Mouse (Mus musculus): Measurements from ENCODE around the gene Fam49a. TPM values are rescaled to one million over a fixed set of nuclear protein-coding genes. Genes with fewer than 3 reads are reported as not detected.

Gene Fam49a
- polyA plus RNA-seq, 1 experiment from 2014 or later, result 27.9 TPM

DNA sequence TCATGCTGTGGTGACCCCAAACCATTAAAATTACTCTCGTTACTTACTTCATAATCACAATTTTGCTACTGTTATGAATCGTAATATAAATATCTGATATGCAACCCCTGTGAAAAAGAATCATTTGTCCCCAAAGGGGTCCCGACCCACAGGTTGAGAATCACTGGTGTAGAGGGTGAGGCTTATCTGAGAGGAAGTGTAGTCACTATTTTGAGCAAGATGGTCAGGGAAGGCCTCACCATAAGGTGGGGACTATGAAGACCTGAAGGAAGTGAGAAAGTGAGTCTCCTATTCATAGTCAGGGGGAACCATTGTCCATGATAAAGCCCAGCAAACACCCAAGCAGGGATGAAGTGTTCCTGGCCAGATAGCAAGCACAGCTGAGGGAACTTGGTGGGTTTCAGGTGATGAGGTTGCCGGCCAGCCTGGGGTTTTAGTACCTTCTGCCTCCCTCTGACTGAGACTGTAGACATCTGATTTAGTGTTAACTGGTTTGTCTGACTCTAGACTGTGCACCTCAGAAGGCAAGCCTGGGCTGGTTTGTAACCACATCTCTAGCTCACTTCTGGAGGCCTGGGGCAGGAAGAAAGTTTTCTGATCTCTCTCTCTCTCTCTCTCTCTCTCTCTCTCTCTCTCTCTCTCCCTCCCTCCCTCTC, 13.3 kb downstream of the Fam49a start:
- no peak overlapping the region for H3K27ac ChIP-seq
- H3K4me1 ChIP-seq (replicated peaks), result 0 out of 2 replicates have a peak, but pooled peaks cover 7% of the 10 kb centered on the region
- H3K4me3 ChIP-seq (replicated peaks), result no peak overlapping the region
- H3K27me3 ChIP-seq, result no peaks in the 10 kb centered on the region
- ATAC-seq, result no peak
- no peak overlapping the region for H3K4me2 ChIP-seq (replicated peaks)
- no peaks in the 10 kb centered on the region for H3K36me3 ChIP-seq
- 93% methylated on average over 4 of the region's 4 CpGs for whole genome bisulfite sequencing
- no peak overlapping the region for H3K9ac ChIP-seq (replicated peaks)
- no peaks in the 10 kb centered on the region for H3K9me3 ChIP-seq

DNA sequence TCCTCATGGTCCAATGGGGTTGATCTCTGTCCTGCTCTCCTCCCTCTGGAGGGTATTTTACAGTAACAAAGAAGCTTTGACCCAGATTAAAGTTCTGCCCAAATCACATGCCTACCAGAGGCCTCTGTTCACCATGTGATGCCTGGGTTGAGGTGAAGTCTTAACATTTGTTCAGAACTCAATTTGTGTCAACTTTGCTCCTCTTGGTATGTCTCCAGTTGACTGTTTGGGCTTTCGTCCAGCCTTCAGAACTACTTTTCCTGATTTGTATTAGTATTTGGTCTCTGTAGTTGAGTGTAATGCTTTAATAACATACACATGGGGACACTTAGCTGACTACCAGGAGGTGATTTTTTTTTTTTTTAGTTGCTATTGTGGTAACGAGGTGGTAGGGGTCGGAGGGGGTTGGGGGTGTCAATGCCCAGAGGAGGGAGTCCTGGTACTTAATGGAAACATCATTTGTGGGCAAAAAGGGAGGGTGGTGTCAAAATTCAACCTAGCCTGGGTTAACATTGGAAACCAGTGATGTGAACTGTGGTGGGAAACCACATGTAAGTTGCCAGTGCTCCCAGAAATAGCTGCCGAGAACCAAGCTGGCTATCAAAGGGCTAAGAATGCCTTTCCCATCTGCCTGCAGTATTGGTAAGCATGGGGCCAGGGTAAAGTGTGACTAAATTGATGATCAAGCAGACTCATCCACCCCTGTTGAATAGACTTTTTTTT, 16.0 kb downstream of the Fam49a start:
- Histone ChIP-seq H3K9me3 (no peaks in the 10 kb centered on the region), H3K9ac (replicated peaks) (no peak overlapping the region), H3K4me2 (replicated peaks) (no peak overlapping the region), H3K27ac (no peak overlapping the region), H3K27me3 (no peaks in the 10 kb centered on the region), H3K4me3 (replicated peaks) (no peak overlapping the region), H3K4me1 (replicated peaks) (0 out of 2 replicates have a peak, but pooled peaks cover 7% of the 10 kb centered on the region), H3K36me3 (no peaks in the 10 kb centered on the region)
- ATAC-seq, result no peak
- WGBS, result 83% methylated on average over 4 of the region's 4 CpGs

DNA sequence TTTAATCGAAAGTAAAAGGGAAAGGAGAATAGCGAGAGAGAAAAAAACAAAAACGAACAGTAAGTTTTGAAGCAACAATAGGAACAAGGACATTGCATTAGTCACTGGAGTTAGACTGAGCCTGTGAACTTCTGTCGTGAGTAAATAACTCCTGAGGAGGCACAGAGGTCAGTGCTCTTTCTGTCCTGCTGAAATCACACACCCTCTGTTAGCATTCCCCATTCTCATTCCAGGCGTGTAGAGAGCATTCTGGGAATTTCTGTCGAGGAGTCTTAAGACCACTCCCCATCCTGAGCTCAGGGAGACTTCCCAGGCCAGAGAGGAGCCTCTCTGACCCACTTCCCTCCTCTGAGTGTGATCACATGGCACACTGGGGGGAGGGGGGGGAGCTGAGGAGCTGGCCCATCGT, 16.5 kb downstream of the Fam49a start:
- no peak for ATAC-seq
- WGBS, result 66% methylated on average over 7 of the region's 7 CpGs
- H3K9me3 ChIP-seq, result no peaks in the 10 kb centered on the region
- no peak overlapping the region for H3K4me2 ChIP-seq (replicated peaks)
- no peak overlapping the region for H3K4me3 ChIP-seq (replicated peaks)
- H3K36me3 ChIP-seq, result no peaks in the 10 kb centered on the region
- H3K27ac ChIP-seq, result no peak overlapping the region
- H3K9ac ChIP-seq (replicated peaks), result no peak overlapping the region
- no peaks in the 10 kb centered on the region for H3K27me3 ChIP-seq
- H3K4me1 ChIP-seq (replicated peaks), result 0 out of 2 replicates have a peak, but pooled peaks cover 7% of the 10 kb centered on the region

DNA sequence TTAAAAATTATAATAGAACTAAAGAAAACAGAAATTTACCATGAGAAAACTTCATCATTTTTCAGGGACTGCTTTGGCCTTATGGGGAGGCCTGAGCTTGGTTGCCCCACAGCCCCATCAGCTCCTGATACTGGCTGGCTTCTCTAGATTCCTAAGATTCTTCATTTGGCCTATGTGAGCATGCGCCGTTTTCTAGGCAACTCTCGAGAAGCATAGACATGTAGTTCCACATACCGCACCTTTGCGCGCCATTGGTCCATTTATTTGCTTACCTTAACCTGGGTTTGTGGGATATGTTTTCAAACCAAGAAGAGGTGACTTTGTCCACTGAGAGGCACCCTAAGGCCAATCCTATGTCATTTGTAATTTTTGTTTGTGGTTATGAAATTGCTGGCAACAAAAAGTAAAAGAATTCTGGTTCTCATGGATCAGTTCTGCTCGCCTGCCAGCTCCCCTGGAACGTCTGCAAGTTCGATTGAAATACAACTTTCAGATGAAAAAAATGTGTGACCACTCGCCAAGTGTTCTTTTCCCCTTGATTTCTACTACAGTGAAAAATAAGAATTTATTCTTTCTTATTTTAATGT, 21.9 kb downstream of the Fam49a start:
- no peak overlapping the region for H3K27ac ChIP-seq
- H3K4me3 ChIP-seq (replicated peaks), result no peak overlapping the region
- H3K9me3 ChIP-seq, result no peaks in the 10 kb centered on the region
- ATAC-seq, result no peak
- H3K36me3 ChIP-seq, result no peaks in the 10 kb centered on the region
- no peaks in the 10 kb centered on the region for H3K27me3 ChIP-seq
- 93% methylated on average over 10 of the region's 10 CpGs for WGBS
- peaks cover 27% of the 10 kb centered on the region for H3K4me1 ChIP-seq (replicated peaks)
- no peak overlapping the region for H3K4me2 ChIP-seq (replicated peaks)
- H3K9ac ChIP-seq (replicated peaks), result no peak overlapping the region

DNA sequence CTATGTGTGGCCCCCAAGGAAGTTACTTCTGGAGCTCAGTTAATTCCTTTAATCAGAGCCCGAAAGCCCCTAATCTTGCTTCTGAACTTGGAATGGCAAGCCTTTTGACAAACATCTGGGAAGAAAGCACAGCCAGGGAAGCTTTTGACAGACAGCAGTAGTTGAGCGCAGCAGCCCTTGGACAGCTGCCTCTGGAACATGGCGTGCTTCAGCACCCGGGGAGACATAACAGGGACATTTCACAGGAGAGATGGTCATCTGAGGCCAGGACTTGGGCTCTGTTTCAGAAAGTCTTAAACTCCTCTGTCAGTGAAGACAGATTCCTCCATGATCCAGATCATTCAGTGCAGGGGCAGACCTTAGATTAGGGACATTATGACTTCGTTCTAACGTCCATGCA, 22.6 kb downstream of the Fam49a start:
- 82% methylated on average over 6 of the region's 6 CpGs for WGBS
- Histone ChIP-seq H3K4me2 (replicated peaks) (no peak overlapping the region), H3K27me3 (no peaks in the 10 kb centered on the region), H3K27ac (no peak overlapping the region), H3K36me3 (no peaks in the 10 kb centered on the region), H3K9ac (replicated peaks) (no peak overlapping the region), H3K9me3 (no peaks in the 10 kb centered on the region), H3K4me3 (replicated peaks) (no peak overlapping the region), H3K4me1 (replicated peaks) (peaks cover 27% of the 10 kb centered on the region)
- no peak for ATAC-seq

DNA sequence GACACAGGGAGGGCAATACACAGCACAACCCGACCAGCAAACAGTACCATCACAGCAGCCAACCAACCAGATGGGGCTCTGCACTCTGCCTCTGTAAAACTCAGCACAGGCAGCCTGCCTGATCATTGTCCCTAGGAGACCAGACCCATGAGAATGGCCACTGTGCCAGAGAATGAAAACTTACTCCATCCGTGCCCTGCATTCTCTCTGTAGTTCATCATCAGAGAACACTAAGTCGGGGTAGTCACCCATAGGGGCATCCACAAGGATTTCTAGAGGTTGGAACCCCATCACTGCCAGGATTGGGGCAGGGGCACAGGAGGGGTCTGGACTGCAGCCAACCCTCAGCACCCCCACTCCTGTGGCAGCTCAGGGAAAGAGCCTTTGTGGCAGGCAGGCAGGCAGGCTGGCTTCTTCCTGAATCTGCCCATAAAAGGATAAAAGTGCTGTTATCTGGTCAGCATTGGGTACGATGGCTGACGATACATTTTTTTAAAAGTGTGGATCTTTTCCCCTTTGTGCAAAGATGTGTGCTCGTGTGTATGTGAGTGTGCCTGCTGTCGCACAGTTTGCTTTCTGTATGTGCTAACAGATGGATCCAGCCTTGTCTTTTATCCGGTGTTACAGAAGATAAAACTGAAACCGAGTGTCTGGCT, 25.3 kb downstream of the Fam49a start:
- Histone ChIP-seq H3K36me3 (no peaks in the 10 kb centered on the region), H3K4me2 (replicated peaks) (peak overlapping the region; percentile 32), H3K4me1 (replicated peaks) (peaks cover 34% of the 10 kb centered on the region), H3K27me3 (no peaks in the 10 kb centered on the region), H3K27ac (peak overlapping the region; percentile 85), H3K9ac (replicated peaks) (peak overlapping the region; percentile 52), H3K9me3 (no peaks in the 10 kb centered on the region), H3K4me3 (replicated peaks) (no peak overlapping the region)
- WGBS, result 35% methylated on average over 9 of the region's 9 CpGs
- peak; percentile 83 for ATAC-seq

DNA sequence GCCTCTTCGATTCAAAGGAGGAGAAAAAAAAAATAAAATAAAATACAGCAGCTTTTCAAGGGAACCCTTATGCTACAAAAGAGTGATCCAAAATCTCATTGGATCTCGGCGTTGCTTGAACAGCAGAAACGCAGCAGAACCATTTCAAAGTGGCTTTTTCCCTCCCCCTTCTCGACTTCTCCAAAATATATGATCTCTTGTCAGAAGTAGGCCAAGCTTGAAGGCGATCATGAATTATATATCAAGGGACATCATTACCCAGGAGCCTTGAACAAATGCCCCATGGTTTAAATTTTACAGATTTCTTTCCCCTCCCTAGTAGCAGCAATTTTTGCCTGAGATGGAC, 25.8 kb downstream of the Fam49a start:
- H3K36me3 ChIP-seq, result no peaks in the 10 kb centered on the region
- H3K4me2 ChIP-seq (replicated peaks), result peak overlapping the region; percentile 32
- H3K9me3 ChIP-seq, result no peaks in the 10 kb centered on the region
- peaks cover 39% of the 10 kb centered on the region for H3K4me1 ChIP-seq (replicated peaks)
- no peak for ATAC-seq
- no peaks in the 10 kb centered on the region for H3K27me3 ChIP-seq
- no peak overlapping the region for H3K4me3 ChIP-seq (replicated peaks)
- 55% methylated on average over 6 of the region's 6 CpGs for WGBS
- H3K9ac ChIP-seq (replicated peaks), result 0 out of 2 replicates have a peak overlapping the region, but pooled peaks have one; percentile 52
- H3K27ac ChIP-seq, result peak overlapping the region; percentile 85

DNA sequence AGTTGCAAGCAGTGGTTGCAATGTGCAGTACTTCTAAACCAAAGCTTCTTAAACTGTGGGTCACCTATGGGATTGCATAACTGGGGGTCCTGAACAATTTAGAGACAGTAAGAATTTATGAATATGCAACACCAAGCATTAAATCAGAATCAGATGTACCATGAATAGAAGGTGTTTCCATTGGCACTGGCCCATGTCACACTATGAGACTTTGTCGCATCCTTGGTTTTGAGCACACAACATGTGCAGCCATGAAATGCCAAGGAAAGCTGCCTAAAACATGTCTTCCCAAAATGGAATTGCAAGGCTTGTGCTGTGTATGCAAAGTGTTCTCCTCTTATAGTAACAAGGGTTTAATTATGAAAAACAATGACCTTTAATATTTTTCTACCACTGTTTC, 26.6 kb downstream of the Fam49a start:
- no peaks in the 10 kb centered on the region for H3K9me3 ChIP-seq
- no peak overlapping the region for H3K9ac ChIP-seq (replicated peaks)
- no peaks in the 10 kb centered on the region for H3K27me3 ChIP-seq
- ATAC-seq, result no peak
- no peak overlapping the region for H3K4me2 ChIP-seq (replicated peaks)
- H3K4me3 ChIP-seq (replicated peaks), result no peak overlapping the region
- no peaks in the 10 kb centered on the region for H3K36me3 ChIP-seq
- WGBS, result 88% methylated on average over 1 of the region's 1 CpGs
- H3K4me1 ChIP-seq (replicated peaks), result peaks cover 44% of the 10 kb centered on the region
- peak overlapping the region; percentile 85 for H3K27ac ChIP-seq

DNA sequence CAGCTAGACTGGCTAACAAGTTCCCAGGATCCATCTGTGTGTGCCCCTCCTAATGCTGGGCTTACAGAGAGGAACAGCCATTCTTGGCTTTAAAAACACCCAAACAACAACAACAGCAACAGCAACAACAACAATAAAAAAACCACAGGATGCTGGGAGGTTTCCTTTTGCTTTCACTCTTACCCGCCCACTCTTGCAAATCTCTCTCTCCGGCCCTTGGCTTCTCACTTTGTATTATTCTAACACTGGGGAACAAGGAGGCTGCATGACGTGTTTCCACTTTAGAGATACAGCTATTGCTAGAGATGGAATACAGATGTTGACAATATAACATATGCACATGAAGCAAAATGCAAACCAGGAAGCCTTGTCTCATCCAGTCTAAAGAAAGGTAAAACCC, 27.7 kb downstream of the Fam49a start:
- Histone ChIP-seq H3K36me3 (no peaks in the 10 kb centered on the region), H3K4me1 (replicated peaks) (peaks cover 44% of the 10 kb centered on the region), H3K4me2 (replicated peaks) (no peak overlapping the region), H3K27ac (no peak overlapping the region), H3K9me3 (no peaks in the 10 kb centered on the region), H3K4me3 (replicated peaks) (no peak overlapping the region), H3K27me3 (no peaks in the 10 kb centered on the region), H3K9ac (replicated peaks) (no peak overlapping the region)
- no peak for ATAC-seq
- WGBS, result 80% methylated on average over 3 of the region's 3 CpGs

DNA sequence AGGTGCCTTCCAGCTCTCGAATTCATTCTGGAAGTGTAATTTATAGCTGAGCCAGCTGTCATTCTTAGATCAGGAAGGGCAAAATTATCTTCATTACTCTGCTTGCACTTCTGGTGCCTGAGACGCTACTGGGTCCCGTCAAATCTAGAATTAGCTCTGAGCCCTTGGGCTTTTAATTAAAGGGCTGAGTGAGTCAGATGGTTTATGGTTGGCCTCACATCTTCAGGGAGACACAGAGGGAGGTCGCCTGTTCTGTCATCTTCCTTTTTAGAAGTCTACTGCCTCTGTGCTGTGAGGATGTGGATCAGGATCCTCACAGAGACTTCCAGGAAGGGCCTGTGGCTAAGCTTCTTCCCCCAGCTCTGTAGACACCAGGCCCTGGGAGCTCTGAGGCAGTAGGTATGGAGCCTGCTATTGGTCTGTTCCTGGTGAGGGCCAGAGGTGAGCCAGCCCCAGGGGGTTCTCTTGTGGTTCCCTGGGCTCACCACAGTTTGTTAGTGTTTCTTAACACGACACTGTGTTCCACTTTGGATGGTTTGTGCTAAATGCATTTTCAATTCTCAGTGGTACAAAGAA, 30.2 kb downstream of the Fam49a start:
- H3K27ac ChIP-seq, result peak overlapping the region; percentile 52; the same call in 1 of the 2 replicates
- H3K9me3 ChIP-seq, result no peaks in the 10 kb centered on the region
- H3K4me1 ChIP-seq (replicated peaks), result peaks cover 32% of the 10 kb centered on the region
- no peaks in the 10 kb centered on the region for H3K27me3 ChIP-seq
- WGBS, result 34% methylated on average over 5 of the region's 5 CpGs
- H3K4me2 ChIP-seq (replicated peaks), result no peak overlapping the region
- no peak overlapping the region for H3K4me3 ChIP-seq (replicated peaks)
- H3K36me3 ChIP-seq, result no peaks in the 10 kb centered on the region
- no peak overlapping the region for H3K9ac ChIP-seq (replicated peaks)
- no peak for ATAC-seq

DNA sequence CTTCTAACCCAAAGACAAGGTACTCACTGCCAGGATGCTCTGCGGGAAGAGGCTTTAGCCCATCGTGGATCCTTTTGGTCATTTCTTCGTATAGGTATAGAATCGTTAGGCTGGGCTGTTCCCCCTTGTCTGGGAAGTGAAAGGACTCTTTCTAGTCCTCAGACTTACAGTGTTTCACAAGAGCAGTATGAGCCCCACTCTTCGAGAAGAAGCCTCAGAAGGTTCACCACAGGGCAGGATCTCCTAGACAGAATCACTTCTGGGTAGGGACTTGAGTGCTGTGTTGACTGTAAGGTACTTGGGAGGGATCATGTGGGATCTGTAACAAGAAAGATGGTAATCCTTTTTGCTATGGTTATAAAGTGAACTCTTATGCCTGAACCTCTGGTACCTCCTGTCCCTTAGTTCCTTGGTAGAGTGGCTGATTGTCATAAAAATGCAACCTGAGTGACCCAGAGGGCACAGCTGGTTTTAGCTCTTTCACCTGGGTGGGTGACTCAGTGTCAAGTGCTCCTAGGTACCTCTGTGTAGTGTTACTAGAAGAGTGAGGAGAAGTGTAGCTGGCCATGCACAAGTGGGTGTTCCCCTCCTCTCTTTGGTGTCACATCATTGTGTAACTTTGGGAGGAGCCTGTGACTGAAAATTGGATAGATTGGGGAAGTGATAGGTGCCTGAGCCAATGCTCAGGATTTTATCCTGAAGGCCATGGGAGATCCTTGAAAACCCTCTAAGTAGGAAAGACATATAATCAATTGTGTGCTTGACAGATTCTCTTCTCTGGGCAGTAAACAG, 32.6 kb downstream of the Fam49a start:
- H3K9me3 ChIP-seq, result no peaks in the 10 kb centered on the region
- H3K4me1 ChIP-seq (replicated peaks), result peaks cover 17% of the 10 kb centered on the region
- H3K27me3 ChIP-seq, result no peaks in the 10 kb centered on the region
- ATAC-seq, result no peak
- no peak overlapping the region for H3K9ac ChIP-seq (replicated peaks)
- H3K4me2 ChIP-seq (replicated peaks), result no peak overlapping the region
- 92% methylated on average over 5 of the region's 5 CpGs for WGBS
- no peak overlapping the region for H3K27ac ChIP-seq
- no peaks in the 10 kb centered on the region for H3K36me3 ChIP-seq
- H3K4me3 ChIP-seq (replicated peaks), result no peak overlapping the region
